Mouse (Mus musculus): ENCODE results near the gene Olfr1383.

DNA sequence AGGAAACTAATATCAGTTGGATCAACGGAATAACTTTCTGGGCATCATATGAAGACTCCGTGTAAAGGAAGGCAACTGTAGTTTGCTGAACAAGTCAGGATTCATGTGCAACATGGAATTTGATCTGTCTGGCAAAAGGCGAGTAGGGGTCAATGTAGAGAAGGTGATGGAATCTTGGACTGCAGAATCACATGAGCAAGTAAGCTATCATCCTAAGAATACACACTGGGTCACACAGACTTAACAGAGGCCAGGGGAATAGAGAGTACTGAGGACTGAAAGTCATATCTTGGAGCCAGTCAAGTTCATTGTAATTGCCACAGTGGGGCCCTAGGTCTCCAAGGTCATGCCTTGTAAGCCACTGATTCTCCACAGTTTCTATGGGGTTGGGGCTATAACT, 8.5 kb downstream of the Olfr1383 start, which contains the start of gene Olfr1382:
- TF ChIP-seq CTCF (IDR thresholded peaks at IDR 0.05; ENCODE audit: low read depth) (no peak), EP300 (IDR thresholded peaks at IDR 0.05; ENCODE audit: low read depth) (no peak)

Data from heart, postnatal 0 days (tissue).